Mouse (Mus musculus) liver, adult 2 months (tissue): ENCODE data around the gene R3hdm1.
A peak's percentile ranks its signal among the peaks of the same experiment; 100 is the strongest.

ENCODE experiments used
- CTCF ChIP-seq: fragments of 200-500 bp; IDR thresholded peaks from 2 replicates; pipeline ENCODE4 v1.5.1; 2011; ENCODE audit warnings: low read depth, low read length, control low read depth
- POLR2A ChIP-seq: fragments of 200-500 bp; IDR thresholded peaks from 2 replicates; pipeline ENCODE4 v1.6.1; 2011; ENCODE audit warnings: low read length, control low read depth; ENCODE audit not compliant: insufficient read depth; ENCODE audit errors: extremely low read depth

DNA sequence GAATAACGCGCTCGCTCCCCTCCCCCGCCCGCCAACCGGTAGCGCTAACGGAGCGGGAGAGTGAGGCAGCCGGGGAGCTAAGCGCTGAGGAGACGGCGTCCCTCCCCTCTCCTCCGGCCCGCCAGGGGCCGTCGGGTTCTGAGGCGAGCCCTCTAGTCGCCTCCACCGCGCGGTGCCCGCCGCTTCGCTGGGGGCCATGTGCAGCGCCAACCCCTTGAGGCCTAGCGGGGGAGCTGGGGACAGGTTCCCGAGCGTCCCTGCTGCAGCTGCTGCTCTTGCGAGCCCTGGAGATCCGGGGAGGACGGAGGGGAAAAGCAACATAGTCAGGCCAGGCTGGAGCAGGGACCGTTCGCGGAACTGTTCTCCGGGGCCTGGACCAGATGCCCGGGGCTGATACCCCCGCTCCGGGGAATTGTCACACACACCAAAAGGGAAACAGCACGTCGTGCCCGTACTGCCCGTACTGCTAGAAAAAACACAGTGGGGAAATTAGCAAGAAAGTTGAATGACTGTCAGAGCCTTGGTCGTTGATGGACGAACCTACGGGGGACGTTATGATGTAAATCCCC is 503 bp downstream of the R3hdm1 start:
- TF ChIP-seq POLR2A, result no peak
- 0 out of 2 replicates have a peak, but pooled peaks have one; percentile 4 for TF ChIP-seq CTCF
